Mouse (Mus musculus): ENCODE data around the gene Rab30.
A peak's percentile ranks its signal among the peaks of the same experiment; 100 is the strongest.

Gene Rab30

DNA sequence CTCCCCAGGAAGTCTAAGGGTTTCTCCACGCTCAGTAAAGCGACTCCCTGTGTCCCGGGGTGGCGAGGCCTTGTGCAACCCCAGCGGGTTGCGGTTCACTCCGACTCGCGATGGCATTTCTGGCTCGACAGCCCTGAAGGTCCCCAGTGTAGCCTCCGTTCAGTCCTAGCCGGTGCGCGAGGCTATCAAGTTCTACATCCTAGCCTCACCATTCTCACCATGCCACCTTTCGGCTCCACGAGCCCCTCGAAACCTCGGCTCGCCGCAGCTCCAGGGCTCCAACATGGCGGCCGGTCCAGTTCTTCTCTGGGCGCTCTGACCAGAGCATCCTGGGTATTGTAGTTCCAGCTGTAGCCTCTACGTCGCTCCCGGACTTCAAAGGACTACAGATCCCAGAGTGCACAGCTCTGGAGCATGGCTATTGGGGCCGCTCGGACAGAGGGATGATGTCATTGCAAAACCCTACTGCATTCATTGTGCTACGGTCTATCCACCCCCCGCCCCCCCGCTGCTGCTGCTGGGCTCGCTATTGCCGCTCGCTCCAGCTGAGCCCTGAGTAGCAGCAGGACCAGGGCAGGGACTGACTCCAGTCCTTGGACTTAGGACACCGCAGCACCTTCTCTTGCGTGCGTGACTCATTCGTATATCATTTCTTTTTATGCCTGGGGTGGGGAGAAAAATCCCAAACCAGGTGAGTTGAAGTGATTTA is at the start of gene Rab30:
Rab30 (plus strand) TSS at position 452 of the 709 bp plus-strand sequence.
- peak; percentile 96 for DNase-seq (ENCODE audit: low read depth)

DNA sequence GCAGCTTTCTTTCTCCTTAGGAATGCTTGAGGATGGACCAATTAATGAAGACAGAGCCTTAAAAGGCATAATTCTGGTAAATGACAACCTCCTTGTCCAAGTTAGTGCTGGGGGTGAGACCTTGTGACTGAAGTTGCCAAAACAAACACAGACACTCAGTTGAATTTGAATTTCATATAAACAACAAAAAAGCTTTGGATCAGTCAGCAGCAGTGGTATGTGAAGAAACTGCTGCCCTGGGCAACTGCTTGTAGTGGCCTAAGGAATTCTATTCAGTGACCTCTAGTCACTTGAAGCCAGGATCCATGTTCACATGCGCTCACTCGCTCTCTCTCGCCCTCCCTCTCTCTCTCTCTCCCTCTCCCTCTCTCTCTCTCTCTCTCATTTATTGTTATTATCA is 45.0 kb upstream of the Rab30 start:
- no peak for DNase-seq (ENCODE audit: low read depth)

GRCm38 (mm10) chr7:92698770-92699169 is 42.6 kb upstream of the Rab30 start:
- no peak for DNase-seq (ENCODE audit: low read depth)

DNA sequence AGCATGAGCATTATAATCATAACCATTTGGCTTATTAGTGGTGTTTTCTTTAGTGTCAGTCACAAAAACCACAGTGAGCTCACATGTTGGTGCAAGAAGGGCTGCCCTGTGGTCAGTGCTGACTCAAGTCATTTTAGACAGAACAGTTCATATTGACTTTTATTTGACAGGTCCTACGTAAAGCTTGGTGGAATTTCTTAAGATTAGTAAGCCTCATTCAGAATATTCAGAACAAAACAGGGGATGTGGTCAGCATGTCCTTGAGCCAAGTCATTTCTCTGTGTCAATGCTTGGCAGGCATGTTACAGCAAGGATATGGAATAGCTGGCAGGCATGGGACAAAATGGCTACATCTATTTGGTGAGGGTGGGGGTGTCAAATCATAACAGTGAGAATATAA is 37.7 kb upstream of the Rab30 start:
- DNase-seq (ENCODE audit: low read depth): no peak

- DNase-seq (ENCODE audit: low read depth): no peak
Measured at GRCm38 (mm10) chr7:92705534-92705933, 35.9 kb upstream of the Rab30 start.

GRCm38 (mm10) chr7:92706711-92707110 is 34.7 kb upstream of the Rab30 start:
- DNase-seq (ENCODE audit: low read depth): no peak

DNA sequence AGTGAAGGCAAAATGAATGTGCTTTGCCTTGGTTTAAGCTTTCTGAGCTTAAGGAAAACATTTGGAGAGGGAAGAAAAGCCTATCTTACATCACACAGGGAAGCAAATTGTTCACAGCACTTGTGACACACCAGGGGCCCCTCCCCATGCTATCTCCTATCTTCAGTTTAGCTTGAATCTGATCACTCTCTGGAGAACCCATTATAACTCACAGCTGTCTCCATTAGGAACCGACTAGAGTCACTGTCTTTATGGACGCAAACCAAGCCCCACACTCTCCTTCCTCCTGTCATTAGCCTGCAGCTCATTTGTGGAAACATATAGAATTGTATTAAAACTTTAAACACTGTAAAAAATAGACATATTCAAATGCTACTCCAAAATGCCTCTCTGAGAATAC is 31.8 kb upstream of the Rab30 start:
- DNase-seq (ENCODE audit: low read depth): no peak

DNA sequence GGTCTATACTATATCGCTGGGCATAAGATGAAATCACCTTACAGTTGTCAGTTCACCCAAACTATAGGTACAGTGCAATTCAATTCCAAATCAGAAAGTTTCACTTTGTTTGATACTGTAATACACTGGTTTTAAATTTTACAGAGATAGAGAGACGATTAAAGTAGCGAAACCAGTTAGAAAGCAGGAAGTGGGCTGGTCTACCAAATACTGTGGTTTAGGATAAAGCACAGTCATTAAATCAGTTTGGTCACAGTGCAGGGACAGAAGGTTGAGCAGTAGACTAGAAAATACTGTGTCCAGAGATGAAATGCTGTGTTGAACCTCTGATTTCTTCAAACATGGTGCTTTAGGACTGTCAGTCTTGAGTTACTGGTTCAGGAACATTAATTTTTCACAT is 29.8 kb upstream of the Rab30 start:
- peak; percentile 36 for DNase-seq (ENCODE audit: low read depth)

- peak; percentile 4 for DNase-seq (ENCODE audit: low read depth)
Measured at GRCm38 (mm10) chr7:92715055-92715454, 26.3 kb upstream of the Rab30 start.

DNA sequence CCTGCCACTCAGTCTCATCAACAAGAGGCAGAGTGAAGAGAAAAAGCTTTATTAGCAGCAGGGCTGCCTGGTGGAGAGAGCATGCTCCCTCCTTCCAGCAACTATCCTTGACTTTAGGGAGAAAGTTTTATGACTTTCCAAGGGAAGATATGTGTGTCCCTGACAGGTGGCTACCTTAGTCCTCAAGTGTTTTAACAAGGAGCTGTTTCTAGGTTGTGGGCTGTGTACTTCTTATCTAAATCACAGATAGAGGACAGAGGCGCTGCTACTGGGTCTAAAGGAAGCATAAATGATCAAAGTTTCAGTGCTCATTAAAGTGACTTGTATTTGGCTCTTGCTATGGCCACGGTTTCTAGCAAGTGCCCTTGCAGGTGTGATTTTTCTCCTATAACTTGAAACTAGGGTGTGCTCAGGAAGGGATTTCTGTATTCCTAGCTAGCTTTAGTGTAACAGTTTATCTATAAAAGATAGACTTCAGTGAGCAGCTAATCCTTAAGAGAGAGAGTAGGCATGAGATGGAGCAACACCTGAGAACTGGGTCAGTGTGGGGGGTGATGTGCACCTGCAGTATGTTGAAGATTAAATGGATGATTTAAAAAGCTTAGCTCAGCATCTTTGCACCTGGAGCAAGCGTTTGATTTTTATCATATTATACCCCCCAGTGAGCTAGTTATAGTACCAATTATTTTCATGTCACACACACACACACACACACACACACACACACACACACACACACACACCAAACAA is 21.1 kb upstream of the Rab30 start:
- DNase-seq (ENCODE audit: low read depth): no peak

- no peak for DNase-seq (ENCODE audit: low read depth)
Measured at GRCm38 (mm10) chr7:92723750-92724149, 17.7 kb upstream of the Rab30 start.

- no peak for DNase-seq (ENCODE audit: low read depth)
Measured at GRCm38 (mm10) chr7:92724261-92724660, 17.1 kb upstream of the Rab30 start.

DNA sequence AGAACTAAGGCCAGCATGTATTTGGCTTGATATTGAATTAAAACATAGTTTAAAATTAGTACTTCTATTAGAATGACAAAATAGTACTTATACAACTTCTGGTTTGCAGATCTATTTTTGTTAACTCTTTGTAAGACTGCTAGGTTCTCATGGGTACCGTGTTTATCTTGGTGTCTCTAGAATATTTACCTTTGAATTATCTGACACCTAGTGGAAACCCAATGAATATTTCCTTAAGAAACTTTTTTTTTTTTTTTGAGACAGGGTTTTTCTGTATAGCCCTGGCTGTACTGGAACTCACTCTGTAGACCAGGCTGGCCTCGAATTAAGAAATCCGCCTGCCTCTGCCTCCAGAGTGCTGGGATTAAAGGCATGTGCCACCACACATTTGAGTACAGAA is 11.8 kb upstream of the Rab30 start:
- DNase-seq (ENCODE audit: low read depth): peak; percentile 24

DNA sequence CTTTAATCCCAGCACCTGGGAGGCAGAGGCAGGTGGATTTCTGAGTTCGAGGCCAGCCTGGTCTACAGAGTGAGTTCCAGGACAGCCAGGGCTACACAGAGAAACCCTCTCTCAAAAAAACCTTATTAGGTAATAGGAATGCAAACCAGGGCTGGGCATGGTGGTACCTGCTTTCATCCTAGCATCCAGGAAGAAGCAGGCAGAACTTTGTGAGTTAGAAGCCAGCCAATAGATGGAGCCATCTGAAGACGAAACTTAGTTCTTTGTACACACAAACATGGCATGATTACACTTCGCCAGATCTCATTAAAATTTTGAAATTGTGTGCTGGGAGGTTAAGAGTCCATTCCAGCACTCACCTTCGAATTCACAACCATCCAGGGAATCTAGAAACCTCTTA is 10.9 kb upstream of the Rab30 start:
- DNase-seq (ENCODE audit: low read depth): no peak

- DNase-seq (ENCODE audit: low read depth): no peak
Measured at GRCm38 (mm10) chr7:92730959-92731358, 10.4 kb upstream of the Rab30 start.

DNA sequence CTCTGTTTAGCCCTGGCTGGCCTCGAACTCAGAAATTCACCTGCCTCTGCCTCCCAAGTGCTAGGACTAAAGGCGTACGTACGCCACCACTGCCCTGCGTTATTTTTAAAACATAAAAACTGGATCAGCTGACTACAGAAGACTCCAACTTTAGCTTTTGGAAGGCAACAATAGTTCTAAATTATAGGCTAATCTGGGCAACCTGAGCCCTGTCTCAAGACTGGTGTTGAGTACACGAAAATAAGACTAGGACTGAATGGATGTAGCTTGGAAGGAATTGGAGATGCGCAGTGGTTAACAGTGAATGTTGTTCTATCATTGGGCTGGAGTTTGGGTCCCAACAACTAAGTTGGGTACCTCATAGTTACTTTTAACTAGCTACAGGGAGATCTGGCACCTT is 9.3 kb upstream of the Rab30 start:
- no peak for DNase-seq (ENCODE audit: low read depth)

GRCm38 (mm10) chr7:92737560-92737959 is 3.8 kb upstream of the Rab30 start:
- no peak for DNase-seq (ENCODE audit: low read depth)

DNA sequence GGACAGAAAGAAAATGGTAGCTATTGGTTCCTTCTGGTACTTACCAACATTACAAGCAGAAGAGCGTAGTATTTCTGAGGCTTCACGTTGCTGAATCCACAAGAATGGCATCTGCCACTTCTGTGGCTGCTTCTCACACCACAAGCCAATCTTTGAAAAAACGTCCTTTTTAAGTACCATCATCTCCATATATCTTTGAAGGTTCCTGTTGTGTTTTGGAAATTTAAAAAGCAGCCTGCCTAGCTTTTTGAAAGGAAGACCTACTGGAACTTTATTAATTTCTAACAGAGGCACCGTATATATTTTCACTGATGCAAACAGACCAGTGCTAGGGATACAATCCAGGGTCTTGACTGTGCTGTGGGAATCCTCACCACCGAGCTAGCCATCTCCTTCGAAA is 1.4 kb upstream of the Rab30 start:
- no peak for DNase-seq (ENCODE audit: low read depth)

- no peak for DNase-seq (ENCODE audit: low read depth)
Measured at GRCm38 (mm10) chr7:92740411-92741115, 840 bp upstream of the Rab30 start.

- no peak for DNase-seq (ENCODE audit: low read depth)
Measured at GRCm38 (mm10) chr7:92741861-92742249, 452 bp downstream of the Rab30 start.

DNA sequence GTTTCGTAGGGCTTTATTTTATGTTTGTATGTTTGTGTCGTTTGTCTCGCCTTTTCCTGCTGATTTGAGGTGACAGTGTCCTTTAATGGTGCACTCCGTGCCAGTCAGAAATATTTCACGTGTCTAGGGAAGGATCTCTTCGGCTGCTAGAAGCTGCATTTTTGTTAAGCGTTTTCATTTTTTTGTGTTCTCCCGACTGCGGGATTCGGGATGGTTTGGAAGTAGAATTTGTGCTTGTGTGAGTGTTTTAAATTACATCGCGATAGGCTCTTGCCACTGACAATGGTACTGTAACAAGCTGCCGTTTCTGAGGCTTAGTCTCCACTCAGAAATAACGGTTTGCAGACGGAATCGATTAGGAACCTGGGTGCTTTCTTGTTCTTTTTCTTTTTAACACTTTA is 938 bp downstream of the Rab30 start:
- peak; percentile 61 for DNase-seq (ENCODE audit: low read depth)

- DNase-seq (ENCODE audit: low read depth): no peak
Measured at GRCm38 (mm10) chr7:92742774-92743173, 1.4 kb downstream of the Rab30 start.

DNA sequence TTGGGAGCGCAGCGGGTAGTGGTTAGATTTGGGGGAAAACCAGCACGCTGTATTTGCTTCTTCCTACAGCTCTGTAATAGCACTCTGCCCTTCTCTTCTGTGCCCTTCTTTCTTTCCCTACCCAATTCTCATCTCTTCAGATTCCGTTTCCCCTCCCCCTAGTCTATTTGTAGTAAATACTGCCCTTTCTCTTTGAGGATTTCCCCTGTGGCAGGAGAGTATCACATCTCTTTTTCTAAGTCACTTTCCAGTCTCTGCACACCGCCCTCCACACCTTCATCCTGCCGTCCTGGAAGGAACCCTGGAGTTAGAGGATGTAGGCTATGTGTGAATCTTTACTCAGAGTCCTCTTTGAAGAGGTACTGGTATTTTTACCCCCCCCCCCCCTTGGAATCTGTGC is 1.9 kb downstream of the Rab30 start:
- DNase-seq (ENCODE audit: low read depth): peak; percentile 38
